Mouse (Mus musculus) mesoderm, embryonic 11.5 days (tissue): ENCODE data around the gene Pla1a.

Experiments used
- DNase-seq: peaks from one replicate; pipeline ENCODE4 v3.0.0-alpha.2; 2012; ENCODE audit warnings: low read depth, low spot score

The Pla1a gene

DNA sequence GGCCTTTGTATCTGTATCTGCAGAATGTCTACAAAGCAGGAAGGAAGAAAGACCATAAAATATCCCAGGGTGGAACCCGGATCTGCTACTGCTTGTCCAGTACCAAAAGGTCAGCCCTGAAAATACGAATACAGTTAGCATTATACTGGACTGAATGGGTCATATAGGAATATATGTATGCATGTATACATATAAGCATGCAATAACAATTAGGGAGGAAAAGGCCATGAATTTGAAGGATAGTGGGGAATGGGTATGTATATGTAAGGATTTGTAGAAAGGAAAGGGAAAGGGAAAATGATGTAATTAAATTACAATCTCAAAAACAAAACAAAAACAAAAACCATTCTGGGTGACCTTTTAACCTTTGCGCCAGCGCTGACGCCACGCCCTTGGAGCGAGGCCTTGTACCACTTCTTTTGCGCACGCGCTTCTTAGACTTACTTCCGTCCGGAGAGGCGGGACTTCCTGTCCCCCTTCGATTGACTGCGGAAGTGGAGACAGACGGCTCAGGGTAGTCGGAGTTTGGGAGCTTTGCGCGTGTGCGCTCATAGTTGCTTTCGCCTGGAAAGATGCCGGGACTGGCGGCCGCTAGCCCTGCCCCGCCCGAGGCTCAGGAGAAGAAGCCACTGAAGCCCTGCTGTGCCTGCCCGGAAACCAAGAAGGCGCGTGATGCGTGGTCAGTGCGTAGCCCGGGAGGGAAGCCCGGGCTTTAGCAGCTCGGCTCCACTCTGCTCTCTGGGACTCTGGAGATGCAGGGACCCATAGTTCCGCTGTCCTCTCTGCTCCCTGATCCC lies 86.2 kb downstream of the Pla1a start, which contains the start of the genes Cox17 and Gm21987:
Gene Cox17 (plus strand): TSS at position 463 of the 797 bp plus-strand sequence.
Gene Gm21987 (plus strand): TSS at position 512 of the 797 bp plus-strand sequence.
- peak; percentile 93 for DNase-seq
